Mouse (Mus musculus) kidney, embryonic 15.5 days (tissue): ENCODE data around the gene Slc22a12. TPM values are rescaled to one million over a fixed set of nuclear protein-coding genes. Genes with fewer than 3 reads are reported as not detected.
A peak's percentile ranks its signal among the peaks of the same experiment; 100 is the strongest.

Experiments
- ATAC-seq: fragments of 200-750 bp; cut with Nextera tagmentation; replicated peaks from 2 replicates; pipeline ENCODE4 v1.8.0; 2017; ENCODE audit warnings: moderate TSS enrichment; ENCODE audit not compliant: low FRiP score
- H3K27ac ChIP-seq: fragments of 300-500 bp; sonication (generic); 2 replicates; pipeline ENCODE4 v1.5.1; 2015; ENCODE audit warnings: mild to moderate bottlenecking, inconsistent platforms
- H3K27me3 ChIP-seq: fragments of 300-500 bp; sonication (generic); 2 replicates; pipeline ENCODE4 v1.6.1; 2015; ENCODE audit warnings: inconsistent platforms
- H3K36me3 ChIP-seq: fragments of 300-500 bp; sonication (generic); 2 replicates; pipeline ENCODE4 v1.6.1; 2015; ENCODE audit warnings: inconsistent platforms
- H3K4me1 ChIP-seq: fragments of 300-500 bp; sonication (generic); 2 replicates; pipeline ENCODE4 v1.6.1; 2015; ENCODE audit warnings: inconsistent platforms
- H3K4me2 ChIP-seq: fragments of 300-500 bp; sonication (generic); 2 replicates; pipeline ENCODE4 v1.6.1; 2015; ENCODE audit warnings: moderate library complexity, mild to moderate bottlenecking, inconsistent platforms
- H3K4me3 ChIP-seq: fragments of 300-500 bp; sonication (generic); replicated peaks from 2 replicates; pipeline ENCODE4 v1.5.1; 2015; ENCODE audit warnings: mild to moderate bottlenecking, inconsistent platforms
- H3K9ac ChIP-seq: fragments of 300-500 bp; sonication (generic); 2 replicates; pipeline ENCODE4 v1.6.1; 2015; ENCODE audit warnings: mild to moderate bottlenecking, inconsistent platforms
- H3K9me3 ChIP-seq: fragments of 300-500 bp; sonication (generic); replicated peaks from 2 replicates; pipeline ENCODE4 v1.6.1; 2016; ENCODE audit warnings: inconsistent platforms
- WGBS: fragments of 180-500 bp; shearing (Covaris S2); methylation state at CpG from one replicate; pipeline ENCODE4 v1.1.7; 2015; ENCODE audit warnings: mixed read lengths; 5-methylcytosine and 5-hydroxymethylcytosine counted together
- polyA plus RNA-seq: library from polyadenylated mRNA; unstranded; fragments of >200 nt; fragmentation: Nextera tagmentation; extraction: Ambion mirVana; gene quantifications from 2 replicates; pipeline ENCODE4 v1.2.1, GENCODE M21; 2015

Slc22a12 gene
- polyA plus RNA-seq, result 14.1 and 16.3 TPM in 2 replicates

GRCm38 (mm10) chr19:6542367-6543034 is at the start of gene Slc22a12:
Slc22a12 (minus strand) TSS chr19:6543032.
- H3K4me3 ChIP-seq, result 0 out of 2 replicates have a peak within 1 kb of the TSS, but pooled peaks have one; percentile 14
- 0 out of 2 replicates have a peak, but pooled peaks have one; percentile 11 for ATAC-seq
- peak within 1 kb of the TSS; percentile 20 for H3K4me2 ChIP-seq
- peak within 1 kb of the TSS; percentile 75 for H3K27ac ChIP-seq
- peaks cover 7% of the 10 kb centered on the region; the same call in 1 of the 2 replicates for H3K4me1 ChIP-seq
- peaks cover 3% of the 10 kb centered on the region; the same call in 1 of the 2 replicates for H3K27me3 ChIP-seq
- H3K9me3 ChIP-seq, result no peaks in the 10 kb centered on the region
- no peaks in the 10 kb centered on the region for H3K36me3 ChIP-seq
- 71% methylated on average over 16 of the region's 16 CpGs for WGBS
- no peak within 1 kb of the TSS for H3K9ac ChIP-seq

DNA sequence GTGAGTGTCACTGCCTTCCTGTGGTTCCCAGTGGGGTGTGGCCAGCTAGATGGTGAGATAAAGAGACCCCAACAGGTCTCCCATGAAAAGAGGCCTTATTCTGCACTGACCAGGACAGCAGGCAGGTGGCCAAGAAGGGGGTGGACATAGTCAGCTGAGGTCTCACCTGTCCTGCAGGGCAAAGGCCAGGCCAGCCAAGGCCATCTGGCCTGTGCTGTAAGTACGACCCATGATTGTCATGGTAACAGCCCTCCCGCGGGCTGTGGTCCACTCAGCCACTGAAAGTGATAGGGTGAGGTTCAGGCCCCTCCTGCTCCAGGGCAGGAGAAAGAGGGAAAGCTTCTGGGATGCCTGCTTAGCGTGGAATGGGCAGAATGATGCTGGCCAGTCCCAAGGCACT is 29.2 kb upstream of the Slc22a12 start:
- Histone ChIP-seq H3K36me3 (no peaks in the 10 kb centered on the region), H3K4me2 (no peak overlapping the region), H3K4me3 (no peak overlapping the region), H3K27ac (no peak overlapping the region), H3K9me3 (no peaks in the 10 kb centered on the region), H3K4me1 (peaks cover 5% of the 10 kb centered on the region; the same call in 1 of the 2 replicates), H3K9ac (no peak overlapping the region), H3K27me3 (no peaks in the 10 kb centered on the region)
- WGBS, result 26% methylated on average over 4 of the region's 4 CpGs
- no peak for ATAC-seq

GRCm38 (mm10) chr19:6571476-6571875 is 28.6 kb upstream of the Slc22a12 start:
- no peak for ATAC-seq
- 81% methylated on average over 5 of the region's 5 CpGs for WGBS
- no peak overlapping the region for H3K9ac ChIP-seq

DNA sequence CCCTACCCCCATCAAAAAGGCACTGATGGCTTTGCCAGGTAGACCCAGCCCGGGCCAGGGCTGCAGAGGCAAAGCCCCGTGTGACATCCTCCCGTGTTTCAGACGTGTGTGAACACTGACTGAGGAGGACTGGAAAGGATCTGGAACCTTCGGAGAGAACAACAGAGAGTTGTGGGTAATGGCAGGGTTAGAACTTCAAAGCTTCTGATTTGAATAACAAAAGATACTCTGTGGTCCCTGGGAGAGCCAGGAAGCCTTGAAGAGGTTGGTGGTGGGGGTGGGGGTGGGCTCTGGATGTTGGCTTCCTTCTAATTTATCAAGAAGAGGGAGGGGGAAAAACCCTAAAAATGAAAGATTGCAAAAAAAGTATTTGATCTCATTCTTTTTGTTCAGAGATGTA is 26.7 kb upstream of the Slc22a12 start:
- no peak overlapping the region for H3K9ac ChIP-seq
- no peak for ATAC-seq

More at GRCm38 (mm10) chr19:6571476-6571875, 28.6 kb upstream of the Slc22a12 start:
- no peaks in the 10 kb centered on the region for H3K9me3 ChIP-seq
- no peaks in the 10 kb centered on the region for H3K4me1 ChIP-seq
- H3K27ac ChIP-seq, result no peak overlapping the region
- no peaks in the 10 kb centered on the region for H3K27me3 ChIP-seq
- H3K4me3 ChIP-seq, result no peak overlapping the region
- H3K36me3 ChIP-seq, result no peaks in the 10 kb centered on the region
- no peak overlapping the region for H3K4me2 ChIP-seq

DNA sequence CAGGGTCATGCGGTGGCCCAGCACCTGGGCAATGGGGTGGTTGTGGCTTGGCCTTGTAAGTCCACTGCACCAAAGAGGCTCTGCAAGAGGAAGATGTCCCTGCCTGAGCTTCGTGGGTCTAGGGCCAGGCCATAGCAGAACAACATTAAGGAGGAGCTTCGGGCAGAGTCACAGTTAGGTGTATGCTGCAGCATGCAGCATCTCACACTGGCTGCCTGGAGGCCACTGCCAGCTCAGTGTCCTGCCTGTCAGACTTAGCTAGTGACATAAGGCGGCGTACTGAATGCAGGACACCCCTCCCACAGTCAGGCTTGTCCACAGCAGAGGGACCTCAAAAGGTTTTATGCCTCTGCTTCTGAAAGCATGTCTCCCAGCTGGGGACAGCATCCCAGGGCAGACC is 26.2 kb upstream of the Slc22a12 start:
- no peak overlapping the region for H3K27ac ChIP-seq
- ATAC-seq, result no peak
- H3K4me1 ChIP-seq, result no peaks in the 10 kb centered on the region
- no peak overlapping the region for H3K9ac ChIP-seq
- H3K36me3 ChIP-seq, result no peaks in the 10 kb centered on the region
- H3K4me3 ChIP-seq, result no peak overlapping the region
- no peaks in the 10 kb centered on the region for H3K9me3 ChIP-seq
- no peaks in the 10 kb centered on the region for H3K27me3 ChIP-seq
- WGBS, result 71% methylated on average over 5 of the region's 5 CpGs
- H3K4me2 ChIP-seq, result no peak overlapping the region

More for the DNA sequence above, 26.7 kb upstream of the Slc22a12 start:
- WGBS, result 47% methylated on average over 5 of the region's 5 CpGs
- Histone ChIP-seq H3K9me3 (no peaks in the 10 kb centered on the region), H3K27me3 (no peaks in the 10 kb centered on the region), H3K4me3 (no peak overlapping the region), H3K4me1 (no peaks in the 10 kb centered on the region), H3K36me3 (no peaks in the 10 kb centered on the region), H3K27ac (no peak overlapping the region), H3K4me2 (no peak overlapping the region)

DNA sequence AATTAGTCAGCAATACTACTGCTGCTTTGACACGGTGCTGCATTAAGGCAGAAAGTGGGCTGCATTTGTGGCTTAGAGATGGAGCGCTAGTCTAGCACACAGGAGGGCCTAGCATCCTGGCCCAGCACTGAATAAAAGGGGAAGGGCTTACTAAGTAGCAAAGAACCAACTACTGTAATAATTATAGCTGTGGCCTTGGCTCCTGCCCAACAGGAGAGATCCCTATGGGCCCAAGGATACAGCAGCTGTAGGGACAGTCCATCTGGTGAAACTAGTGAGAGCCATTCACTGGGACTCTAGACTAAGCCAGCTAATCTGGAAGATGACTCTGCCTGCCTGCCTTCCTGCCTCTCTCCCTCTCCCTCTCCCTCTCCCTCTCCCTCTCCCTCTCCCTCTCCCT is 23.6 kb upstream of the Slc22a12 start:
- WGBS, result 94% methylated on average over 2 of the region's 2 CpGs
- no peak overlapping the region for H3K9ac ChIP-seq
- no peak overlapping the region for H3K27ac ChIP-seq
- no peaks in the 10 kb centered on the region for H3K36me3 ChIP-seq
- H3K4me2 ChIP-seq, result no peak overlapping the region
- H3K27me3 ChIP-seq, result no peaks in the 10 kb centered on the region
- no peak for ATAC-seq
- no peak overlapping the region for H3K4me3 ChIP-seq
- H3K4me1 ChIP-seq, result no peaks in the 10 kb centered on the region
- no peaks in the 10 kb centered on the region for H3K9me3 ChIP-seq

DNA sequence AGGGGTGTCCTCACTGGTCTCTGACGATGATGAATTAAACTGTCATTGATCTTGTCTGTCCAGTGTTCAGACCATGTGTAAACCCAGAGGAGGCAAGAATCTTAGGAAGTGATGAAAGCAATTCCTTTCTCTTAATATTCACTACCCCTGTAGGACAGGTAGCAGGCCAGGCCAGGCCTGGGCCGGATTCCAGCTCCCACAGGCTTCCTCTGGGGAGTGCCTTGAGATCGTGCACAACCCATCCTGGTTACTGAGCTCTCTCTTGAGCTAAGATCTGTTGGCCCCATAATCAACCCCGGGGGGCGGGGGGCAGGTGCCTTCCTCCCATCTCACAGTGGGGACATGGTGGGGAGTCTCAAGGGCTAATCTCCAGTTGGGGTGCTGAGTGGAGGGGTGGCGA is 22.3 kb upstream of the Slc22a12 start:
- Histone ChIP-seq H3K4me1 (no peaks in the 10 kb centered on the region), H3K27ac (no peak overlapping the region), H3K4me2 (no peak overlapping the region), H3K4me3 (no peak overlapping the region), H3K9me3 (no peaks in the 10 kb centered on the region), H3K9ac (no peak overlapping the region), H3K27me3 (no peaks in the 10 kb centered on the region), H3K36me3 (no peaks in the 10 kb centered on the region)
- 85% methylated on average over 6 of the region's 6 CpGs for WGBS
- no peak for ATAC-seq

DNA sequence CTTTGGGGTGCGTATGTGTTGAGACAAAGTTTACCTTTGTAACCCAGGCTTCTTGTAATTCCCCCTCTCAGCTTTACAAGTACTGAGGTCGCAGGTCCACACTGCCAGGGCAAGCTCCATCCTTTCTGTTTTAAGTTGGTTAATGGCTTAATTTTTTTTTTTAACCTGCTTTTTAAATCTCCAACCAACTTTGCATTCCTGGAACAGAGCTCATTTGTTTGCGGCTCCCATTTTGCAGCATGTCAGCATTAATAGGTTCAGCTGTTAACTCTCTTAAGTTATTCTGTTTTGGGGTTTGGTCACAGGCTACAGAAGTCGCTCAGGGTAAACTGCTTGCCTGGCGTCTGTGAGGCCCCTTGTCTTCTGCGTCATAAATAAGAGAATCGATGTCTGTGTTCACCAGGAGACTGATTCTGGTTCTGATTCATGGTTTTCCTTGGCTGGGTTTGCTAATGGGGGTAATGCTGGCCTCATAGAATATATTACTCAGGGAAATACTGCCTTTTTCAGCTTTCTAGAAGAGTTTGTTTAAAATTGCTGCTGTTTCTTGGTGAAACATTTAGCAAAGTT is 17.5 kb upstream of the Slc22a12 start:
- H3K36me3 ChIP-seq, result no peaks in the 10 kb centered on the region
- ATAC-seq, result no peak
- H3K9me3 ChIP-seq, result no peaks in the 10 kb centered on the region
- H3K4me1 ChIP-seq, result 0 out of 2 replicates have a peak, but pooled peaks cover 4% of the 10 kb centered on the region
- no peaks in the 10 kb centered on the region for H3K27me3 ChIP-seq
- H3K4me3 ChIP-seq, result no peak overlapping the region
- H3K4me2 ChIP-seq, result no peak overlapping the region
- 44% methylated on average over 7 of the region's 7 CpGs for WGBS
- no peak overlapping the region for H3K27ac ChIP-seq
- no peak overlapping the region for H3K9ac ChIP-seq

DNA sequence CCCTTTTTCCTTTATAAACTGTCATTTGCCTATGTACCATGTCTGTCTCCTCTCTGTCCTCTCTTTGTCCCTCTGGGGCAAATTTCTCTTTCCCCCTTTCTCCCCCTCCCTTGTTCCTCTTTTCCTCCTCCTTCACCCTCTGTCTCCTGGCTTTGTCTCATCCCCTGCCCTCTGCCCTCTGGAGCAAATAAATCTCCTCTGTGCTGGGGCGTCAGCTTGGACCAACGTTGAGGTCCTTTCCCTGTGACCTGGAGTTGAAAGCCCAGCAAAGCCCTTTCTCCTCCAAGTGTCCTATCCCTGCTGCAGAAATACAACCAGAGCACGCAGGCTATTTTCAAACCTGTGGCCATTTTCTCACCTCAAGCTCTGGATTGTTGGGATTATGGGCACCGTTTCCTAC is 16.7 kb upstream of the Slc22a12 start:
- Histone ChIP-seq H3K9ac (no peak overlapping the region), H3K4me1 (peaks cover 5% of the 10 kb centered on the region; the same call in 1 of the 2 replicates), H3K4me3 (no peak overlapping the region), H3K9me3 (no peaks in the 10 kb centered on the region), H3K36me3 (no peaks in the 10 kb centered on the region), H3K27ac (no peak overlapping the region), H3K4me2 (no peak overlapping the region), H3K27me3 (no peaks in the 10 kb centered on the region)
- WGBS, result 38% methylated on average over 4 of the region's 4 CpGs
- ATAC-seq, result no peak

- no peak overlapping the region for H3K4me3 ChIP-seq
- WGBS, result 40% methylated on average over 8 of the region's 8 CpGs
- no peak overlapping the region for H3K27ac ChIP-seq
- H3K9ac ChIP-seq, result no peak overlapping the region
- ATAC-seq, result no peak
- H3K4me1 ChIP-seq, result peaks cover 13% of the 10 kb centered on the region; the same call in 1 of the 2 replicates
- H3K9me3 ChIP-seq, result no peaks in the 10 kb centered on the region
- H3K36me3 ChIP-seq, result no peaks in the 10 kb centered on the region
- H3K4me2 ChIP-seq, result no peak overlapping the region
- no peaks in the 10 kb centered on the region for H3K27me3 ChIP-seq
Observed at GRCm38 (mm10) chr19:6553819-6554582, 11.2 kb upstream of the Slc22a12 start.

DNA sequence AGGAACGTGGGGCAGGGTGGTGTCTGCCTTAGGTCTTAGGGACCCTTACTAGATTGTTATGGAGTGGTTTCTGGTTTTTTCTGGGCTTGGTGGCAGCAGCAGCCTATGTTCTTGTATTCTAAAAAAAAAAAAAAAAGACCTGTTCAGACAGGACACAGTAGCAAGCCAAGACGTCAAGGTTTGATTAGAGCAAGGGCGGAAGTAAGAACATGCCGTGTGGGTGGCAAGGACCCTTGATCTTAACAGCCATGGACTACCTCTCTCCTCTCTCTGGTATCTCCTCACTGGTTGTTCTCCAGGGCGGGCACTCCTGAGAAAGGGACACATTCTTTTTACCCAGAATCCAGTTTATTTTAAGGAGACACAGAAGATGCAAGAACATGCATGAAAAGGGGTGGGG is 10.3 kb upstream of the Slc22a12 start:
- H3K9me3 ChIP-seq, result no peaks in the 10 kb centered on the region
- no peak for ATAC-seq
- H3K4me2 ChIP-seq, result no peak overlapping the region
- H3K4me3 ChIP-seq, result no peak overlapping the region
- H3K9ac ChIP-seq, result no peak overlapping the region
- H3K27ac ChIP-seq, result no peak overlapping the region
- no peaks in the 10 kb centered on the region for H3K27me3 ChIP-seq
- no peaks in the 10 kb centered on the region for H3K36me3 ChIP-seq
- 67% methylated on average over 5 of the region's 5 CpGs for WGBS
- peaks cover 13% of the 10 kb centered on the region; the same call in 1 of the 2 replicates for H3K4me1 ChIP-seq
